Mouse (Mus musculus) embryonic facial prominence, embryonic 12.5 days (tissue): ENCODE results near the gene Stox2. TPM values are rescaled to one million over a fixed set of nuclear protein-coding genes. Genes with fewer than 3 reads are reported as not detected.

Experiments
- ATAC-seq: fragments of 200-750 bp; cut with Nextera tagmentation; 2 replicates; pipeline ENCODE4 v1.8.0; 2017; ENCODE audit not compliant: insufficient number of reproducible peaks, insufficient read depth, low FRiP score, low TSS enrichment
- H3K27ac ChIP-seq: fragments of 300-500 bp; sonication (generic); 2 replicates; pipeline ENCODE4 v1.5.1; 2016; ENCODE audit warnings: mild to moderate bottlenecking
- H3K27me3 ChIP-seq: fragments of 300-500 bp; sonication (generic); 2 replicates; pipeline ENCODE4 v1.6.1; 2016; ENCODE audit warnings: mild to moderate bottlenecking, moderate library complexity
- H3K36me3 ChIP-seq: fragments of 300-500 bp; sonication (generic); 2 replicates; pipeline ENCODE4 v1.6.1; 2016; ENCODE audit warnings: mild to moderate bottlenecking
- H3K4me1 ChIP-seq: fragments of 300-500 bp; sonication (generic); 2 replicates; pipeline ENCODE4 v1.6.1; 2016
- H3K4me2 ChIP-seq: fragments of 300-500 bp; sonication (generic); replicated peaks from 2 replicates; pipeline ENCODE4 v1.6.1; 2016; ENCODE audit warnings: mild to moderate bottlenecking, moderate library complexity
- H3K4me3 ChIP-seq: fragments of 300-500 bp; sonication (generic); 2 replicates; pipeline ENCODE4 v1.5.1; 2016; ENCODE audit warnings: mild to moderate bottlenecking
- H3K9ac ChIP-seq: fragments of 300-500 bp; sonication (generic); 2 replicates; pipeline ENCODE4 v1.6.1; 2016; ENCODE audit warnings: mild to moderate bottlenecking, moderate library complexity
- H3K9me3 ChIP-seq: fragments of 300-500 bp; sonication (generic); 2 replicates; pipeline ENCODE4 v1.6.1; 2016; ENCODE audit warnings: mild to moderate bottlenecking, moderate library complexity
- WGBS: fragments of 180-500 bp; shearing (Covaris S2); methylation state at CpG from one replicate; pipeline ENCODE4 v1.1.7; 2016; 5-methylcytosine and 5-hydroxymethylcytosine counted together
- polyA plus RNA-seq: library from polyadenylated mRNA; unstranded; fragments of >200 nt; fragmentation: Nextera tagmentation; extraction: Ambion mirVana; gene quantifications from 2 replicates; pipeline ENCODE4 v1.2.1, GENCODE M21; 2016

Gene Stox2
- polyA plus RNA-seq, 1 experiment from 2014 or later = 23.9 TPM

GRCm38 (mm10) chr8:47287641-47288130, 158.5 kb downstream of the Stox2 start:
- Histone ChIP-seq H3K27ac (peak overlapping the region; percentile 94), H3K36me3 (no peaks in the 10 kb centered on the region), H3K4me1 (peaks cover 22% of the 10 kb centered on the region), H3K27me3 (no peaks in the 10 kb centered on the region), H3K4me2 (peak overlapping the region; percentile 83), H3K9me3 (no peaks in the 10 kb centered on the region), H3K9ac (peak overlapping the region; percentile 94), H3K4me3 (peak overlapping the region; percentile 89)
- 0 out of 2 replicates have a peak, but pooled peaks have one; percentile 17 for ATAC-seq
- under 1% methylated on average over 33 of the region's 33 CpGs for WGBS

- H3K4me2 ChIP-seq = peak overlapping the region; percentile 83
- H3K27me3 ChIP-seq = no peaks in the 10 kb centered on the region
- no peak for ATAC-seq
- WGBS = under 1% methylated on average over 16 of the region's 16 CpGs
- H3K36me3 ChIP-seq = no peaks in the 10 kb centered on the region
- H3K9me3 ChIP-seq = no peaks in the 10 kb centered on the region
- H3K27ac ChIP-seq = peak overlapping the region; percentile 94
- H3K4me3 ChIP-seq = peak overlapping the region; percentile 89
- H3K4me1 ChIP-seq = peaks cover 25% of the 10 kb centered on the region
- peak overlapping the region; percentile 94 for H3K9ac ChIP-seq
These were observed 159.0 kb downstream of the Stox2 start for GRCm38 (mm10) chr8:47287201-47287621.

- 71% methylated on average over 12 of the region's 12 CpGs for WGBS
- no peak overlapping the region for H3K27ac ChIP-seq
- peak overlapping the region; percentile 89 for H3K4me3 ChIP-seq
- no peak for ATAC-seq
- H3K4me2 ChIP-seq = peak overlapping the region; percentile 83
- no peaks in the 10 kb centered on the region for H3K27me3 ChIP-seq
- H3K4me1 ChIP-seq = peaks cover 33% of the 10 kb centered on the region
- no peaks in the 10 kb centered on the region for H3K9me3 ChIP-seq
- peak overlapping the region; percentile 94; the same call in 1 of the 2 replicates for H3K9ac ChIP-seq
- H3K36me3 ChIP-seq = no peaks in the 10 kb centered on the region
These were observed 160.0 kb downstream of the Stox2 start for GRCm38 (mm10) chr8:47286081-47286700.

GRCm38 (mm10) chr8:47285435-47285834, 160.7 kb downstream of the Stox2 start:
- WGBS = 80% methylated on average over 6 of the region's 6 CpGs
- Histone ChIP-seq H3K4me1 (peaks cover 37% of the 10 kb centered on the region), H3K9ac (no peak overlapping the region), H3K27ac (no peak overlapping the region), H3K4me2 (peak overlapping the region; percentile 83), H3K36me3 (no peaks in the 10 kb centered on the region), H3K9me3 (no peaks in the 10 kb centered on the region), H3K27me3 (no peaks in the 10 kb centered on the region), H3K4me3 (no peak overlapping the region)
- ATAC-seq = no peak

GRCm38 (mm10) chr8:47284329-47285326, 161.5 kb downstream of the Stox2 start:
- no peak for ATAC-seq
- Histone ChIP-seq H3K9ac (no peak overlapping the region), H3K4me1 (peaks cover 45% of the 10 kb centered on the region), H3K27ac (no peak overlapping the region), H3K4me2 (peak overlapping the region; percentile 15; the same call in 1 of the 2 replicates), H3K4me3 (no peak overlapping the region), H3K27me3 (no peaks in the 10 kb centered on the region), H3K9me3 (no peaks in the 10 kb centered on the region), H3K36me3 (no peaks in the 10 kb centered on the region)
- 80% methylated on average over 21 of the region's 21 CpGs for WGBS

- 62% methylated on average over 10 of the region's 10 CpGs for WGBS
- ATAC-seq = no peak
- H3K9ac ChIP-seq = no peak overlapping the region
- H3K4me3 ChIP-seq = no peak overlapping the region
- H3K27me3 ChIP-seq = no peaks in the 10 kb centered on the region
- H3K9me3 ChIP-seq = no peaks in the 10 kb centered on the region
- no peaks in the 10 kb centered on the region for H3K36me3 ChIP-seq
- no peak overlapping the region for H3K27ac ChIP-seq
- H3K4me2 ChIP-seq = no peak overlapping the region
- peaks cover 44% of the 10 kb centered on the region for H3K4me1 ChIP-seq
These were observed 166.3 kb downstream of the Stox2 start for GRCm38 (mm10) chr8:47279898-47280297.

GRCm38 (mm10) chr8:47278211-47278610, 168.0 kb downstream of the Stox2 start:
- peaks cover 37% of the 10 kb centered on the region for H3K4me1 ChIP-seq
- no peaks in the 10 kb centered on the region for H3K9me3 ChIP-seq
- H3K27me3 ChIP-seq = no peaks in the 10 kb centered on the region
- no peak overlapping the region for H3K4me2 ChIP-seq
- no peak overlapping the region for H3K9ac ChIP-seq
- WGBS = 79% methylated on average over 3 of the region's 3 CpGs
- H3K36me3 ChIP-seq = no peaks in the 10 kb centered on the region
- no peak overlapping the region for H3K27ac ChIP-seq
- H3K4me3 ChIP-seq = no peak overlapping the region
- no peak for ATAC-seq

- Histone ChIP-seq H3K27ac (0 out of 2 replicates have a peak overlapping the region, but pooled peaks have one; percentile 27), H3K4me3 (no peak overlapping the region), H3K9ac (no peak overlapping the region), H3K4me2 (no peak overlapping the region), H3K27me3 (no peaks in the 10 kb centered on the region), H3K9me3 (no peaks in the 10 kb centered on the region), H3K36me3 (no peaks in the 10 kb centered on the region), H3K4me1 (peaks cover 14% of the 10 kb centered on the region)
- no peak for ATAC-seq
- WGBS = 90% methylated on average over 6 of the region's 6 CpGs
These were observed 177.2 kb downstream of the Stox2 start for GRCm38 (mm10) chr8:47268931-47269330.

GRCm38 (mm10) chr8:47268062-47268822, 177.9 kb downstream of the Stox2 start:
- Histone ChIP-seq H3K4me3 (no peak overlapping the region), H3K9me3 (no peaks in the 10 kb centered on the region), H3K4me1 (peaks cover 17% of the 10 kb centered on the region), H3K9ac (no peak overlapping the region), H3K27ac (0 out of 2 replicates have a peak overlapping the region, but pooled peaks have one; percentile 27), H3K4me2 (no peak overlapping the region), H3K27me3 (no peaks in the 10 kb centered on the region), H3K36me3 (no peaks in the 10 kb centered on the region)
- 74% methylated on average over 21 of the region's 21 CpGs for WGBS
- no peak for ATAC-seq

GRCm38 (mm10) chr8:47263070-47263843, 182.9 kb downstream of the Stox2 start:
- Histone ChIP-seq H3K9me3 (no peaks in the 10 kb centered on the region), H3K4me2 (no peak overlapping the region), H3K4me3 (no peak overlapping the region), H3K27me3 (no peaks in the 10 kb centered on the region), H3K9ac (no peak overlapping the region), H3K36me3 (0 out of 2 replicates have a peak, but pooled peaks cover 4% of the 10 kb centered on the region), H3K4me1 (peaks cover 26% of the 10 kb centered on the region), H3K27ac (0 out of 2 replicates have a peak overlapping the region, but pooled peaks have one; percentile 17)
- no peak for ATAC-seq
- WGBS = 73% methylated on average over 17 of the region's 17 CpGs
